Mouse (Mus musculus) MEL (cell line): ENCODE results near the gene Trim37. TPM values are rescaled to one million over a fixed set of nuclear protein-coding genes. Genes with fewer than 3 reads are reported as not detected.

ENCODE experiments used
- DNase-seq: peaks from one replicate; pipeline ENCODE4 v3.0.0; 2011; ENCODE audit warnings: low read depth, low spot score
- H3K27ac ChIP-seq: 2 replicates; pipeline ENCODE4 v1.5.1; 2012; ENCODE audit warnings: low read depth, mild to moderate bottlenecking, control low read depth, low read length, moderate library complexity; ENCODE audit not compliant: control insufficient read depth
- H3K27me3 ChIP-seq, 2 experiments: fragments of 150-350 bp in 1 of 2; sonication (generic) in 1 of 2; 2 replicates each; pipeline ENCODE4 v1.6.1; 2012; ENCODE audit warnings: low read length in 2 of 2, mild to moderate bottlenecking in 2 of 2, improper control_type of control experiment in 1 of 2, moderate library complexity in 1 of 2; ENCODE audit not compliant: insufficient read depth in 2 of 2, control insufficient read depth in 1 of 2
- H3K36me3 ChIP-seq, 2 experiments: 2 replicates each; pipeline ENCODE4 v1.6.1; 2012 to 2014; ENCODE audit warnings: low read length in 2 of 2, improper control_type of control experiment in 1 of 2, inconsistent platforms in 1 of 2, mild to moderate bottlenecking in 1 of 2; ENCODE audit not compliant: insufficient read depth in 2 of 2, control insufficient read depth in 1 of 2
- H3K4me1 ChIP-seq, 2 experiments: fragments of 150-350 bp in 1 of 2; sonication (generic) in 1 of 2; 2 replicates each; pipeline ENCODE4 v1.6.1; 2012; ENCODE audit warnings: low read length in 2 of 2, improper control_type of control experiment in 1 of 2, mild to moderate bottlenecking in 1 of 2; ENCODE audit not compliant: insufficient read depth in 2 of 2, control insufficient read depth in 1 of 2
- H3K4me3 ChIP-seq, 2 experiments: fragments of 150-350 bp in 1 of 2; sonication (generic) in 1 of 2; 2 replicates each; pipeline ENCODE4 v1.5.1; 2012; ENCODE audit warnings: low read depth in 2 of 2, low read length in 2 of 2, mild to moderate bottlenecking in 2 of 2, moderate library complexity in 2 of 2, control low read depth in 1 of 2, improper control_type of control experiment in 1 of 2; ENCODE audit not compliant: control insufficient read depth in 1 of 2, insufficient read depth in 1 of 2
- H3K79me2 ChIP-seq: 2 replicates; pipeline ENCODE4 v1.6.1; 2012; ENCODE audit warnings: mild to moderate bottlenecking, low read length, moderate library complexity; ENCODE audit not compliant: control insufficient read depth, poor library complexity, insufficient read depth
- H3K9ac ChIP-seq: 2 replicates; pipeline ENCODE4 v1.6.1; 2012; ENCODE audit warnings: low read depth, mild to moderate bottlenecking, control low read depth, low read length, moderate library complexity; ENCODE audit not compliant: control insufficient read depth, poor library complexity, severe bottlenecking
- H3K9me3 ChIP-seq: fragments of 150-350 bp; sonication (generic); replicated peaks from 2 replicates; pipeline ENCODE4 v1.6.1; 2012; ENCODE audit warnings: mild to moderate bottlenecking, low read length, improper control_type of control experiment, moderate library complexity; ENCODE audit not compliant: insufficient read depth
- BHLHE40 ChIP-seq: IDR thresholded peaks from 2 replicates; pipeline ENCODE4 v1.6.1; 2012; ENCODE audit warnings: low read depth, mild to moderate bottlenecking, inconsistent platforms, low read length, improper control_type of control experiment, borderline replicate concordance
- E2F4 ChIP-seq: IDR thresholded peaks from 2 replicates; pipeline ENCODE4 v1.6.1; 2011; ENCODE audit warnings: low read depth, low read length, improper control_type of control experiment, borderline replicate concordance
- GATA1 ChIP-seq: IDR thresholded peaks from 2 replicates; pipeline ENCODE4 v1.6.1; 2011; ENCODE audit warnings: low read depth, low read length, improper control_type of control experiment
- JUND ChIP-seq: IDR thresholded peaks from 2 replicates; pipeline ENCODE4 v1.6.1; 2011; ENCODE audit warnings: low read depth, mild to moderate bottlenecking, improper control_type of control experiment, low read length
- MEF2A ChIP-seq: IDR thresholded peaks from 2 replicates; pipeline ENCODE4 v1.6.1; 2014; ENCODE audit warnings: low read depth, mild to moderate bottlenecking, inconsistent platforms, low read length, improper control_type of control experiment; ENCODE audit not compliant: poor library complexity, insufficient replicate concordance, severe bottlenecking; ENCODE audit errors: extremely low read depth
- MXI1 ChIP-seq: IDR thresholded peaks from 2 replicates; pipeline ENCODE4 v1.6.1; 2011; ENCODE audit warnings: mild to moderate bottlenecking, low read depth, low read length, improper control_type of control experiment
- MYB ChIP-seq: IDR thresholded peaks from 2 replicates; pipeline ENCODE4 v1.6.1; 2011; ENCODE audit warnings: mild to moderate bottlenecking, low read depth, low read length, improper control_type of control experiment
- NRF1 ChIP-seq: IDR thresholded peaks from 2 replicates; pipeline ENCODE4 v1.6.1; 2014; ENCODE audit warnings: low read depth, mild to moderate bottlenecking, inconsistent platforms, low read length, improper control_type of control experiment, moderate library complexity; ENCODE audit not compliant: poor library complexity, insufficient read depth, severe bottlenecking
- POLR2AphosphoS2 ChIP-seq: IDR thresholded peaks from 2 replicates; pipeline ENCODE4 v1.6.1; 2011; ENCODE audit warnings: low read length, improper control_type of control experiment
- RCOR1 ChIP-seq: IDR thresholded peaks from 2 replicates; pipeline ENCODE4 v1.6.1; 2012; ENCODE audit warnings: low read depth, mild to moderate bottlenecking, inconsistent platforms, low read length, improper control_type of control experiment
- SMC3 ChIP-seq: IDR thresholded peaks from 2 replicates; pipeline ENCODE4 v1.6.1; 2011; ENCODE audit warnings: low read depth, low read length, improper control_type of control experiment
- TAL1 ChIP-seq: IDR thresholded peaks from 2 replicates; pipeline ENCODE4 v1.6.1; 2012; ENCODE audit warnings: mild to moderate bottlenecking, inconsistent platforms, low read length, moderate library complexity, mixed read lengths
- TCF12 ChIP-seq: IDR thresholded peaks from 2 replicates; pipeline ENCODE4 v1.6.1; 2014; ENCODE audit warnings: low read depth, mild to moderate bottlenecking, inconsistent platforms, low read length, improper control_type of control experiment, moderate library complexity
- USF1 ChIP-seq: IDR thresholded peaks from 2 replicates; pipeline ENCODE4 v1.6.1; 2014; ENCODE audit warnings: low read depth, mild to moderate bottlenecking, inconsistent platforms, low read length, improper control_type of control experiment, moderate library complexity
- polyA plus RNA-seq, 2 experiments: library from polyadenylated mRNA; stranded (reverse) in 1 of 2; unstranded in 1 of 2; fragments of >175 nt in 1 of 2; fragments of >200 nt in 1 of 2; gene quantifications; 2 replicates each; pipeline versions ENCODE4 v1.2.1 to v1.2.4; 2012; ENCODE audit warnings: low replicate concordance in 2 of 2, low read depth in 1 of 2; ENCODE audit not compliant: insufficient read length in 2 of 2, insufficient read depth in 1 of 2, missing spikeins in 1 of 2
- total RNA-seq: library from RNA; depleted of rRNA; stranded (reverse); fragments of 300-350 nt; gene quantifications from 2 replicates; pipeline ENCODE4 v1.2.3, GENCODE M21; 2012

Trim37 gene
- total and polyA plus RNA-seq, 3 experiments, result 39.3 to 52.1 TPM; not detected in 1

DNA sequence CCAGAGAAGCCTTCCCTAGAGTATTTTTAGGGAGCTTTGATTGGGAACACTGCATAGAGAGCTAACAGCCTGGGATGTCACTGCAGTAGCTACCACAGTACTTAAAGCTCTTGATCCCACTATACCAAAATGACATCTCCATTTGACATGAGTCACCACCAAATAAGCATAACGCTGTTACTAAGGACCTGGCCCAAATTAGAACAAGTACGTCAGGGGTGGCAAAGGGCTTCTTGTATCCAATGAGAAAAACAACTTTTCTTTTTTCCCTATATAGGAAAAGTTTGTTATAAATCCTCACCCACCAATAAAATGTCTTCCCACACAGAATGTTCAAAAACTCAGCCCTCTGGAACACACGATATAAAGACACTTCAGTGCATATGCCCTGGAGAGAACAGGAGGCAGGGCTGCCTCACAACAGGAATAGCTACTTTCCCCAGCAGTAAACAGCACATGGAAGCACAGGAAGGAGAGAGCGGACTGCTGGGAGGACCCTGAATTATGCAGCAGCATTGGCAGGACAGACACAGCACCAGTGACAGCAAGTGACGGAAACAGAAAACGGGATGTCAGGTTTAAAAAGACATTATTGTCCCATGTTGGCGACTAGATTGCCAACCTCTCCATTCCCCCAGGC is 112.1 kb downstream of the Trim37 start:
- H3K4me1 ChIP-seq, result no peaks in the 10 kb centered on the region
- TF ChIP-seq JUND (no peak), MEF2A (no peak), E2F4 (no peak), BHLHE40 (no peak), POLR2AphosphoS2 (no peak), MXI1 (no peak), NRF1 (no peak), TCF12 (no peak), TAL1 (no peak), USF1 (no peak), MYB (no peak), SMC3 (no peak)
- no peak overlapping the region for H3K27ac ChIP-seq
- H3K9ac ChIP-seq, result no peak overlapping the region
- H3K4me3 ChIP-seq, result no peak overlapping the region
- H3K79me2 ChIP-seq, result no peaks in the 10 kb centered on the region
- no peaks in the 10 kb centered on the region for H3K27me3 ChIP-seq
- no peaks in the 10 kb centered on the region; a peak in 1 of 4 replicates for H3K36me3 ChIP-seq
- H3K9me3 ChIP-seq, result no peaks in the 10 kb centered on the region
- no peak for DNase-seq

GRCm38 (mm10) chr11:87240141-87240832 is 113.4 kb downstream of the Trim37 start:
- Histone ChIP-seq H3K27ac (no peak overlapping the region), H3K4me3 (no peak overlapping the region), H3K36me3 (no peaks in the 10 kb centered on the region; a peak in 1 of 4 replicates), H3K79me2 (no peaks in the 10 kb centered on the region), H3K9me3 (no peaks in the 10 kb centered on the region), H3K9ac (no peak overlapping the region), H3K4me1 (no peaks in the 10 kb centered on the region), H3K27me3 (no peaks in the 10 kb centered on the region)
- TF ChIP-seq GATA1, result 0 out of 2 replicates have a peak, but pooled peaks have one; percentile 16
- no peak for TF ChIP-seq TCF12
- 0 out of 2 replicates have a peak, but pooled peaks have one; percentile 22 for TF ChIP-seq RCOR1
- DNase-seq, result peak; percentile 23
